Mouse (Mus musculus) lung, embryonic 15.5 days (tissue): ENCODE measurements at regions not wholly inside any gene's neighbourhood (a gene's known extent, or its start where the extent isn't known, plus 50 kb on each side); places are given as distances from the start of the nearest gene placed in this dataset.

Experiments
- ATAC-seq: fragments of 200-750 bp; cut with Nextera tagmentation; 2 replicates; pipeline ENCODE4 v1.8.0; 2017; ENCODE audit warnings: moderate number of reproducible peaks, borderline replicate concordance; ENCODE audit not compliant: low FRiP score, low TSS enrichment; ENCODE audit errors: extremely low read depth
- H3K27ac ChIP-seq: fragments of 300-500 bp; sonication (generic); 2 replicates; pipeline ENCODE4 v1.5.1; 2015; ENCODE audit warnings: moderate library complexity, mild to moderate bottlenecking, inconsistent platforms
- H3K27me3 ChIP-seq: fragments of 300-500 bp; sonication (generic); 2 replicates; pipeline ENCODE4 v1.6.1; 2015; ENCODE audit warnings: inconsistent platforms
- H3K36me3 ChIP-seq: fragments of 300-500 bp; sonication (generic); 2 replicates; pipeline ENCODE4 v1.6.1; 2015; ENCODE audit warnings: inconsistent platforms
- H3K4me1 ChIP-seq: fragments of 300-500 bp; sonication (generic); 2 replicates; pipeline ENCODE4 v1.6.1; 2015; ENCODE audit warnings: inconsistent platforms
- H3K4me2 ChIP-seq: fragments of 300-500 bp; sonication (generic); 2 replicates; pipeline ENCODE4 v1.6.1; 2015; ENCODE audit warnings: inconsistent platforms, mild to moderate bottlenecking, moderate library complexity
- H3K4me3 ChIP-seq: fragments of 300-500 bp; sonication (generic); 2 replicates; pipeline ENCODE4 v1.5.1; 2015; ENCODE audit warnings: mild to moderate bottlenecking, inconsistent platforms
- H3K9ac ChIP-seq: fragments of 300-500 bp; sonication (generic); 2 replicates; pipeline ENCODE4 v1.6.1; 2015; ENCODE audit warnings: inconsistent platforms
- H3K9me3 ChIP-seq: fragments of 300-500 bp; sonication (generic); 2 replicates; pipeline ENCODE4 v1.6.1; 2016; ENCODE audit warnings: inconsistent platforms
- WGBS: fragments of 180-500 bp; shearing (Covaris S2); methylation state at CpG from one replicate; pipeline ENCODE4 v1.1.7; 2015; 5-methylcytosine and 5-hydroxymethylcytosine counted together

GRCm38 (mm10) chr13:114523116-114523515, 64.4 kb upstream of the Fst start:
- Histone ChIP-seq H3K36me3 (no peaks in the 10 kb centered on the region), H3K9ac (no peak overlapping the region), H3K4me1 (no peaks in the 10 kb centered on the region), H3K9me3 (no peaks in the 10 kb centered on the region), H3K4me2 (no peak overlapping the region), H3K27me3 (no peaks in the 10 kb centered on the region), H3K27ac (no peak overlapping the region), H3K4me3 (no peak overlapping the region)
- ATAC-seq: no peak
- WGBS: 14% methylated on average over 3 of the region's 3 CpGs

- ATAC-seq: no peak
- WGBS: 43% methylated on average over 9 of the region's 9 CpGs
- no peaks in the 10 kb centered on the region for H3K4me1 ChIP-seq
- H3K27me3 ChIP-seq: no peaks in the 10 kb centered on the region
- no peaks in the 10 kb centered on the region for H3K36me3 ChIP-seq
- no peak overlapping the region for H3K4me3 ChIP-seq
- H3K27ac ChIP-seq: no peak overlapping the region
- H3K9me3 ChIP-seq: no peaks in the 10 kb centered on the region
- no peak overlapping the region for H3K4me2 ChIP-seq
- no peak overlapping the region for H3K9ac ChIP-seq
Observed at GRCm38 (mm10) chr13:114526856-114527255, 68.1 kb upstream of the Fst start.

GRCm38 (mm10) chr13:114530171-114530774, 71.5 kb upstream of the Fst start:
- 86% methylated on average over 11 of the region's 11 CpGs for WGBS
- Histone ChIP-seq H3K4me2 (no peak overlapping the region), H3K27me3 (no peaks in the 10 kb centered on the region), H3K4me1 (no peaks in the 10 kb centered on the region), H3K9ac (no peak overlapping the region), H3K9me3 (no peaks in the 10 kb centered on the region), H3K36me3 (no peaks in the 10 kb centered on the region), H3K4me3 (no peak overlapping the region), H3K27ac (no peak overlapping the region)
- ATAC-seq: no peak

GRCm38 (mm10) chr13:114531780-114532179, 73.0 kb upstream of the Fst start:
- no peak overlapping the region for H3K4me3 ChIP-seq
- no peak overlapping the region for H3K27ac ChIP-seq
- no peaks in the 10 kb centered on the region for H3K36me3 ChIP-seq
- no peak overlapping the region for H3K4me2 ChIP-seq
- no peaks in the 10 kb centered on the region for H3K4me1 ChIP-seq
- WGBS: 52% methylated on average over 5 of the region's 5 CpGs
- H3K27me3 ChIP-seq: no peaks in the 10 kb centered on the region
- H3K9ac ChIP-seq: no peak overlapping the region
- no peaks in the 10 kb centered on the region for H3K9me3 ChIP-seq
- no peak for ATAC-seq

- H3K27me3 ChIP-seq: no peaks in the 10 kb centered on the region
- H3K9ac ChIP-seq: no peak overlapping the region
- no peak overlapping the region for H3K4me2 ChIP-seq
- WGBS: 81% methylated on average over 8 of the region's 8 CpGs
- no peaks in the 10 kb centered on the region for H3K4me1 ChIP-seq
- no peak overlapping the region for H3K27ac ChIP-seq
- H3K36me3 ChIP-seq: no peaks in the 10 kb centered on the region
- no peaks in the 10 kb centered on the region for H3K9me3 ChIP-seq
- no peak for ATAC-seq
- no peak overlapping the region for H3K4me3 ChIP-seq
Observed at GRCm38 (mm10) chr13:114532393-114533097, 73.8 kb upstream of the Fst start.

- 54% methylated on average over 3 of the region's 3 CpGs for WGBS
- Histone ChIP-seq H3K4me2 (no peak overlapping the region), H3K36me3 (no peaks in the 10 kb centered on the region)
Observed at GRCm38 (mm10) chr13:114534591-114534990, 75.8 kb upstream of the Fst start.

GRCm38 (mm10) chr13:114535721-114536120, 77.0 kb upstream of the Fst start:
- ATAC-seq: no peak
- Histone ChIP-seq H3K36me3 (no peaks in the 10 kb centered on the region), H3K27ac (no peak overlapping the region), H3K4me1 (no peaks in the 10 kb centered on the region), H3K4me2 (no peak overlapping the region), H3K9ac (no peak overlapping the region), H3K9me3 (no peaks in the 10 kb centered on the region), H3K27me3 (no peaks in the 10 kb centered on the region), H3K4me3 (no peak overlapping the region)
- WGBS: 74% methylated on average over 1 of the region's 1 CpGs

More at GRCm38 (mm10) chr13:114534591-114534990, 75.8 kb upstream of the Fst start:
- no peak for ATAC-seq
- H3K4me3 ChIP-seq: no peak overlapping the region
- no peaks in the 10 kb centered on the region for H3K9me3 ChIP-seq
- no peaks in the 10 kb centered on the region for H3K4me1 ChIP-seq
- H3K27ac ChIP-seq: no peak overlapping the region
- no peak overlapping the region for H3K9ac ChIP-seq
- no peaks in the 10 kb centered on the region for H3K27me3 ChIP-seq

GRCm38 (mm10) chr13:114571731-114572130, 113.0 kb upstream of the Fst start:
- Histone ChIP-seq H3K36me3 (no peaks in the 10 kb centered on the region), H3K27me3 (no peaks in the 10 kb centered on the region), H3K4me2 (no peak overlapping the region), H3K4me3 (no peak overlapping the region), H3K27ac (no peak overlapping the region), H3K9ac (no peak overlapping the region), H3K4me1 (no peaks in the 10 kb centered on the region), H3K9me3 (no peaks in the 10 kb centered on the region)
- no peak for ATAC-seq
- 67% methylated on average over 3 of the region's 3 CpGs for WGBS

- H3K9ac ChIP-seq: no peak overlapping the region
Observed at GRCm38 (mm10) chr13:114584566-114584965, 125.8 kb upstream of the Fst start.

GRCm38 (mm10) chr13:114587621-114588020, 128.9 kb upstream of the Fst start:
- Histone ChIP-seq H3K27me3 (no peaks in the 10 kb centered on the region), H3K27ac (no peak overlapping the region), H3K4me2 (no peak overlapping the region), H3K4me3 (no peak overlapping the region), H3K9ac (no peak overlapping the region), H3K4me1 (peaks cover 8% of the 10 kb centered on the region; the same call in 1 of the 2 replicates), H3K9me3 (no peaks in the 10 kb centered on the region), H3K36me3 (no peaks in the 10 kb centered on the region)
- WGBS: 70% methylated on average over 2 of the region's 2 CpGs
- no peak for ATAC-seq

More at GRCm38 (mm10) chr13:114584566-114584965, 125.8 kb upstream of the Fst start:
- Histone ChIP-seq H3K4me3 (no peak overlapping the region), H3K27ac (0 out of 2 replicates have a peak overlapping the region, but pooled peaks have one; percentile 24), H3K4me1 (peaks cover 8% of the 10 kb centered on the region; the same call in 1 of the 2 replicates), H3K4me2 (peak overlapping the region; percentile 38), H3K27me3 (no peaks in the 10 kb centered on the region), H3K9me3 (no peaks in the 10 kb centered on the region), H3K36me3 (no peaks in the 10 kb centered on the region)
- 24% methylated on average over 7 of the region's 7 CpGs for WGBS
- ATAC-seq: peak; percentile 65; the same call in 1 of the 2 replicates

- WGBS: 73% methylated on average over 13 of the region's 13 CpGs
- Histone ChIP-seq H3K27ac (no peak overlapping the region), H3K9ac (no peak overlapping the region), H3K4me1 (no peaks in the 10 kb centered on the region), H3K4me3 (no peak overlapping the region), H3K4me2 (no peak overlapping the region), H3K36me3 (no peaks in the 10 kb centered on the region), H3K9me3 (no peaks in the 10 kb centered on the region), H3K27me3 (no peaks in the 10 kb centered on the region)
- no peak for ATAC-seq
Observed at GRCm38 (mm10) chr13:114603341-114603740, 144.6 kb upstream of the Fst start.

- no peaks in the 10 kb centered on the region for H3K27me3 ChIP-seq
- no peak overlapping the region for H3K27ac ChIP-seq
- H3K4me3 ChIP-seq: no peak overlapping the region
- no peak for ATAC-seq
- H3K4me2 ChIP-seq: no peak overlapping the region
- H3K4me1 ChIP-seq: no peaks in the 10 kb centered on the region
- no peak overlapping the region for H3K9ac ChIP-seq
- WGBS: 78% methylated on average over 11 of the region's 11 CpGs
- H3K36me3 ChIP-seq: no peaks in the 10 kb centered on the region
- no peaks in the 10 kb centered on the region for H3K9me3 ChIP-seq
Observed at GRCm38 (mm10) chr13:114604037-114604694, 145.4 kb upstream of the Fst start.
